Mouse (Mus musculus) liver, adult 2 months (tissue): Measurements from ENCODE around the gene Gm26566. TPM values are rescaled to one million over a fixed set of nuclear protein-coding genes. Genes with fewer than 3 reads are reported as not detected.
A peak's percentile ranks its signal among the peaks of the same experiment; 100 is the strongest.

Source experiments
- DNase-seq: peaks from one replicate; pipeline ENCODE4 v3.0.0-alpha.2; 2011; ENCODE audit warnings: low read depth, low spot score; ENCODE audit errors: extremely low read depth
- H3K27ac ChIP-seq: fragments of 200-500 bp; replicated peaks from 2 replicates; pipeline ENCODE4 v1.5.1; 2012; ENCODE audit warnings: low read depth, mild to moderate bottlenecking, control low read depth, inconsistent platforms, low read length; ENCODE audit not compliant: insufficient read depth
- H3K27me3 ChIP-seq: fragments of 200-500 bp; 2 replicates; pipeline ENCODE4 v1.6.1; 2012; ENCODE audit warnings: mild to moderate bottlenecking, moderate library complexity, low read length, inconsistent platforms; ENCODE audit not compliant: control insufficient read depth, insufficient read depth
- H3K36me3 ChIP-seq: fragments of 200-500 bp; 2 replicates; pipeline ENCODE4 v1.6.1; 2012; ENCODE audit warnings: low read length, inconsistent platforms; ENCODE audit not compliant: control insufficient read depth, insufficient read depth
- H3K4me1 ChIP-seq: fragments of 200-500 bp; 2 replicates; pipeline ENCODE4 v1.6.1; 2011; ENCODE audit warnings: low read length; ENCODE audit not compliant: control insufficient read depth, insufficient read depth
- H3K4me3 ChIP-seq: fragments of 200-500 bp; 2 replicates; pipeline ENCODE4 v1.5.1; 2011; ENCODE audit warnings: low read depth, mild to moderate bottlenecking, control low read depth, low read length, moderate library complexity; ENCODE audit not compliant: insufficient read depth
- H3K79me2 ChIP-seq: fragments of 200-500 bp; 2 replicates; pipeline ENCODE4 v1.6.1; 2012; ENCODE audit warnings: inconsistent platforms, mild to moderate bottlenecking, low read length, moderate library complexity; ENCODE audit not compliant: control insufficient read depth, insufficient read depth
- H3K9ac ChIP-seq: fragments of 200-500 bp; 2 replicates; pipeline ENCODE4 v1.6.1; 2012; ENCODE audit warnings: low read depth, mild to moderate bottlenecking, control low read depth, inconsistent platforms, low read length
- CTCF ChIP-seq: fragments of 200-500 bp; IDR thresholded peaks from 2 replicates; pipeline ENCODE4 v1.5.1; 2011; ENCODE audit warnings: low read depth, low read length, control low read depth
- POLR2A ChIP-seq: fragments of 200-500 bp; IDR thresholded peaks from 2 replicates; pipeline ENCODE4 v1.6.1; 2011; ENCODE audit warnings: low read length, control low read depth; ENCODE audit not compliant: insufficient read depth; ENCODE audit errors: extremely low read depth
- WGBS: fragments of 180-500 bp; shearing (Covaris S2); methylation state at CpG from one replicate; pipeline ENCODE4 v1.1.7; 2018; 5-methylcytosine and 5-hydroxymethylcytosine counted together
- polyA plus RNA-seq: library from polyadenylated mRNA; depleted of rRNA; stranded (reverse); fragments of >200 nt; gene quantifications from 2 replicates; pipeline ENCODE4 v1.2.3, GENCODE M21; 2012
- total RNA-seq: library from RNA; depleted of rRNA; stranded (reverse); fragments of >200 nt; gene quantifications from 2 replicates; pipeline ENCODE4 v1.2.3, GENCODE M21; 2014

Gene Gm26566
- total and polyA plus RNA-seq, 2 experiments: 0.18 TPM; not detected in 1

GRCm38 (mm10) chr4:88718715-88719114 lies 2.9 kb upstream of the Gm26566 start:
- Histone ChIP-seq H3K27me3 (no peaks in the 10 kb centered on the region), H3K27ac (no peak overlapping the region), H3K79me2 (peaks cover 19% of the 10 kb centered on the region; the same call in 1 of the 2 replicates), H3K4me1 (peaks cover 26% of the 10 kb centered on the region), H3K36me3 (peaks cover 21% of the 10 kb centered on the region), H3K9ac (peak overlapping the region; percentile 53; the same call in 1 of the 2 replicates), H3K4me3 (0 out of 2 replicates have a peak overlapping the region, but pooled peaks have one; percentile 29)
- WGBS: 3% methylated on average over 1 of the region's 1 CpGs
- TF ChIP-seq CTCF (no peak), POLR2A (no peak)
- peak; percentile 79 for DNase-seq

- no peak for DNase-seq
- H3K36me3 ChIP-seq: peaks cover 7% of the 10 kb centered on the region
- no peak for TF ChIP-seq POLR2A
- no peak for TF ChIP-seq CTCF
- no peak overlapping the region for H3K4me3 ChIP-seq
- no peaks in the 10 kb centered on the region for H3K27me3 ChIP-seq
- H3K27ac ChIP-seq: no peak overlapping the region
- peaks cover 12% of the 10 kb centered on the region; the same call in 1 of the 2 replicates for H3K79me2 ChIP-seq
- H3K9ac ChIP-seq: no peak overlapping the region
- peaks cover 16% of the 10 kb centered on the region for H3K4me1 ChIP-seq
- WGBS: 72% methylated on average over 8 of the region's 8 CpGs
Observed at GRCm38 (mm10) chr4:88723497-88724090, 2.0 kb downstream of the Gm26566 start.

- no peak overlapping the region for H3K9ac ChIP-seq
- H3K4me3 ChIP-seq: no peak overlapping the region
- DNase-seq: no peak
- no peaks in the 10 kb centered on the region for H3K36me3 ChIP-seq
- no peak overlapping the region for H3K27ac ChIP-seq
- no peaks in the 10 kb centered on the region for H3K79me2 ChIP-seq
- H3K27me3 ChIP-seq: no peaks in the 10 kb centered on the region
- H3K4me1 ChIP-seq: no peaks in the 10 kb centered on the region
- no peak for TF ChIP-seq CTCF
- TF ChIP-seq POLR2A: no peak
- WGBS: 75% methylated on average over 6 of the region's 6 CpGs
Observed at GRCm38 (mm10) chr4:88726727-88727126, 5.1 kb downstream of the Gm26566 start.

GRCm38 (mm10) chr4:88727324-88727723 lies 5.7 kb downstream of the Gm26566 start:
- H3K4me1 ChIP-seq: no peaks in the 10 kb centered on the region
- no peaks in the 10 kb centered on the region for H3K36me3 ChIP-seq
- no peaks in the 10 kb centered on the region for H3K27me3 ChIP-seq
- H3K9ac ChIP-seq: no peak overlapping the region
- TF ChIP-seq CTCF (peak; percentile 64; the same call in 1 of the 2 replicates), POLR2A (no peak)
- H3K27ac ChIP-seq: no peak overlapping the region
- H3K79me2 ChIP-seq: no peaks in the 10 kb centered on the region
- peak; percentile 52 for DNase-seq
- H3K4me3 ChIP-seq: no peak overlapping the region
- WGBS: 0% methylated on average over 1 of the region's 1 CpGs

GRCm38 (mm10) chr4:88738480-88738879 lies 16.9 kb downstream of the Gm26566 start:
- 0% methylated on average over 2 of the region's 2 CpGs for WGBS
- Histone ChIP-seq H3K27ac (no peak overlapping the region), H3K27me3 (no peaks in the 10 kb centered on the region), H3K4me3 (no peak overlapping the region), H3K4me1 (no peaks in the 10 kb centered on the region), H3K79me2 (no peaks in the 10 kb centered on the region), H3K9ac (no peak overlapping the region), H3K36me3 (no peaks in the 10 kb centered on the region)
- peak; percentile 48 for DNase-seq
- peak; percentile 92 for TF ChIP-seq CTCF
- no peak for TF ChIP-seq POLR2A

GRCm38 (mm10) chr4:88739036-88739435 lies 17.4 kb downstream of the Gm26566 start:
- Histone ChIP-seq H3K27me3 (no peaks in the 10 kb centered on the region), H3K9ac (no peak overlapping the region), H3K27ac (no peak overlapping the region), H3K4me1 (no peaks in the 10 kb centered on the region), H3K36me3 (no peaks in the 10 kb centered on the region), H3K79me2 (no peaks in the 10 kb centered on the region), H3K4me3 (no peak overlapping the region)
- 79% methylated on average over 6 of the region's 6 CpGs for WGBS
- TF ChIP-seq CTCF (no peak), POLR2A (no peak)
- no peak for DNase-seq
